Mouse (Mus musculus) embryonic facial prominence, embryonic 15.5 days (tissue): ENCODE measurements around the gene Usp2. TPM values are rescaled to one million over a fixed set of nuclear protein-coding genes. Genes with fewer than 3 reads are reported as not detected.

Experiments used
- ATAC-seq: fragments of 200-750 bp; cut with Nextera tagmentation; 2 replicates; pipeline ENCODE4 v1.8.0; 2017; ENCODE audit warnings: low read depth, moderate TSS enrichment; ENCODE audit not compliant: insufficient number of reproducible peaks, low FRiP score, low TSS enrichment
- H3K27ac ChIP-seq: fragments of 300-500 bp; sonication (generic); replicated peaks from 2 replicates; pipeline ENCODE4 v1.5.1; 2015; ENCODE audit warnings: mild to moderate bottlenecking, inconsistent platforms
- H3K27me3 ChIP-seq: fragments of 300-500 bp; sonication (generic); 2 replicates; pipeline ENCODE4 v1.6.1; 2015; ENCODE audit warnings: inconsistent platforms
- H3K36me3 ChIP-seq: fragments of 300-500 bp; sonication (generic); 2 replicates; pipeline ENCODE4 v1.6.1; 2015; ENCODE audit warnings: mild to moderate bottlenecking, inconsistent platforms
- H3K4me1 ChIP-seq: fragments of 300-500 bp; sonication (generic); 2 replicates; pipeline ENCODE4 v1.6.1; 2015; ENCODE audit warnings: inconsistent platforms
- H3K4me2 ChIP-seq: fragments of 300-500 bp; sonication (generic); replicated peaks from 2 replicates; pipeline ENCODE4 v1.6.1; 2015; ENCODE audit warnings: mild to moderate bottlenecking, inconsistent platforms
- H3K4me3 ChIP-seq: fragments of 300-500 bp; sonication (generic); replicated peaks from 2 replicates; pipeline ENCODE4 v1.5.1; 2015; ENCODE audit warnings: mild to moderate bottlenecking, inconsistent platforms
- H3K9ac ChIP-seq: fragments of 300-500 bp; sonication (generic); 2 replicates; pipeline ENCODE4 v1.6.1; 2015; ENCODE audit warnings: inconsistent platforms
- H3K9me3 ChIP-seq: fragments of 300-500 bp; sonication (generic); replicated peaks from 2 replicates; pipeline ENCODE4 v1.6.1; 2016; ENCODE audit warnings: inconsistent platforms
- WGBS: fragments of 180-500 bp; shearing (Covaris S2); methylation state at CpG from one replicate; pipeline ENCODE4 v1.1.7; 2015; 5-methylcytosine and 5-hydroxymethylcytosine counted together
- polyA plus RNA-seq: library from polyadenylated mRNA; unstranded; fragments of >200 nt; fragmentation: Nextera tagmentation; extraction: Ambion mirVana; gene quantifications from 2 replicates; pipeline ENCODE4 v1.2.1, GENCODE M21; 2015

Usp2 gene
- polyA plus RNA-seq, result 28.2 and 29.5 TPM in 2 replicates

DNA sequence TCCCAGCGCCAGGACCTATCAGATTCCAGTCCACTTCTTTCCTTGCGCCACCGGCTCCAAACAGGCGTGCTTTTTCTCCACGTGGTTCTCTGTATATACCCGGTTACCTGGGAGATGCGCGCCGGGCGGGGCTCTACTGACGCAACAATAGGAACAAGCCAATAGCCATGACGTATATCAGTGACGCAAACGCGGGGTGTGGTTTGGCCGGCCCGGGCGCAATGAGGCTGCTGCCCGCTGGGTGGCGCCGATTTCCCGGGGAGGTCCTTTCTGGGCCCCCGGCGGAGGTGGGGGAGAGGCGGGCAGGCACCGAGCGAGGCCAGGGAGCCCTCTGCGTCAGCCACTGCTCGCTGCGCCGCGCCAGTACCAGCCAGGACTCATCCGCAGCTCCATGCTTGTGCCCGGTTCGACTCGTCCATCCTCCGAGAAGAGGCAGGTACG lies at the start of gene Usp2:
Gene Usp2 (plus strand): TSS at position 237 of the 441 bp plus-strand sequence.
- peaks cover 24% of the 10 kb centered on the region for H3K4me1 ChIP-seq
- H3K36me3 ChIP-seq, result no peaks in the 10 kb centered on the region
- peak within 1 kb of the TSS; percentile 60 for H3K27ac ChIP-seq
- peak within 1 kb of the TSS; percentile 39 for H3K9ac ChIP-seq
- WGBS, result 0% methylated on average over 38 of the region's 38 CpGs
- peak within 1 kb of the TSS; percentile 60 for H3K4me3 ChIP-seq
- ATAC-seq, result peak; percentile 96
- H3K4me2 ChIP-seq, result peak within 1 kb of the TSS; percentile 95
- H3K9me3 ChIP-seq, result no peaks in the 10 kb centered on the region
- H3K27me3 ChIP-seq, result no peaks in the 10 kb centered on the region

DNA sequence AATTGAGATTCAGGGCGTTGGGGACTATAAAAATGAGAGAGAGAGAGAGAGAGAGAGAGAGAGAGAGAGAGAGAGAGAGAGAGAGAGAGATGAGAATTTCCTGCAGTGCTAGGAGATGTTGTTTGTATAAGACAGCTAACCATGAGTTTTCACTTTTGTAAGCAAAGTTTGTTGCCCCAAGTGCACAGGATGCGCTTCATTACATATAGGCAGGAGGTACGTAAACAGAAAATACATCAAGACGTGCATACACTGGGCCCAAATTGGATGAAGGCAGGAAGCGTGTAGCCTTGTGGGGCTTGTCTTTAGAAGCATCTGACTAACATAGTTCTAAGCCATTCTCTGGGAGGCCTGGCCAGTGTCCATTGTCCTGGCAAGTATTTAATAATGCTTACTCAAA lies 49.0 kb upstream of the Usp2 start:
- 66% methylated on average over 5 of the region's 5 CpGs for WGBS
- Histone ChIP-seq H3K4me2 (no peak overlapping the region), H3K27ac (no peak overlapping the region), H3K9ac (no peak overlapping the region), H3K4me3 (no peak overlapping the region), H3K4me1 (peaks cover 7% of the 10 kb centered on the region; the same call in 1 of the 2 replicates), H3K36me3 (no peaks in the 10 kb centered on the region), H3K9me3 (no peaks in the 10 kb centered on the region), H3K27me3 (no peaks in the 10 kb centered on the region)
- ATAC-seq, result no peak

DNA sequence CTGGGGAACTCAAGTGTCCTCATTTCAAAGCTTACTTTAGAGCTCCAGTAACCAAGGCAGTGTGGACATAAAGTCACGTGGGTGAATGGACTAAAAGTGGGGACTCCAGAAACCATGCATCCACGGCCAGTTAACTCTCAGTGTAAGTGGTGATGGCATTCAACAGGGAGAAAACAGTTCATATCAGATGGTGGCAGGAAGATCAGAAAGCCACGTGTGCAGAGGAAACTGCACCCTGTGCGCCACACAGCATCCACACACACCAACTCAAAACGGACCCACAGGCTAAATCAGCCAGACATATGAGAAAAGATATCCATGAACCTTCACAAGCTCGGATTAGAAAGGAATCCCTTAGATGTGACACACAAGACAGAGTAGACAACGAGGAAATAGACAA lies 46.8 kb upstream of the Usp2 start:
- Histone ChIP-seq H3K36me3 (no peaks in the 10 kb centered on the region), H3K9ac (no peak overlapping the region), H3K27ac (no peak overlapping the region), H3K4me3 (no peak overlapping the region), H3K27me3 (no peaks in the 10 kb centered on the region), H3K4me1 (no peaks in the 10 kb centered on the region), H3K9me3 (no peaks in the 10 kb centered on the region), H3K4me2 (no peak overlapping the region)
- ATAC-seq, result no peak
- WGBS, result 69% methylated on average over 7 of the region's 7 CpGs

DNA sequence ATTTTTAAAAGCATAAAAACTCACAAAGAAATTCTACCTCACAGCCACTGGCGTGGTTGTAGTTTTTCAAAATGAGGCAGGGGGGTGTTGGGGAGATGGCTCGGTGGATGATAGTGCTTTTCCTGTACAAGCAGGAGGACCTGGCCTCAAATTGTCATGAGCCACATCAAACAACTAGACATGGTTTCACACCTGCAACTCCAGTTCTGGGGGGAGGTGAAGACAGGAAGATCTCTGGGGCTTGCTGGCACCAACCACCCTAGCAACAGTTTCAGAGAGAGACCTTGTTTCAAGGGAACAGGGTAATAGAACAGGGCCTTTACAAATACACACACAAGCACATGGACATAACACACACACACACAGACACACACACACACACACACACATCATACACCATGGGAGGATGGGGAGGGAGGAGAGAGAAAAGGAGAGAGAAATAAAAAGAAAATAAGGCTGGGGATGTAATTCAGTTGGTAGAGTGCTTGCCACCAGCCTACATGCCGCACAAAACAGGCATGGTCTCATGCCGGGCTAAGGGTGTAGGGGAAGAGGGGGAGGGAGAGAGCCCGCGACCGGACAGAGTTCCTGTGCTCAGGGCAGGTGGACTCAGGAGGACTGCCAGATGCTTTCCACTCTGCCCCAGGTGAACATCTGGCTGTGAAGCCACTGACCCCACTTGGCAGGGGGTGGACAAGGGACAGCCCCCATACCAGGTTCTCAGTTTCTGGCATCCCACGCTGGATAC lies 44.5 kb upstream of the Usp2 start:
- no peak for ATAC-seq
- Histone ChIP-seq H3K27me3 (no peaks in the 10 kb centered on the region), H3K4me3 (no peak overlapping the region), H3K4me1 (no peaks in the 10 kb centered on the region), H3K36me3 (no peaks in the 10 kb centered on the region), H3K9ac (no peak overlapping the region), H3K9me3 (no peaks in the 10 kb centered on the region), H3K27ac (no peak overlapping the region), H3K4me2 (no peak overlapping the region)
- WGBS, result 67% methylated on average over 8 of the region's 8 CpGs

DNA sequence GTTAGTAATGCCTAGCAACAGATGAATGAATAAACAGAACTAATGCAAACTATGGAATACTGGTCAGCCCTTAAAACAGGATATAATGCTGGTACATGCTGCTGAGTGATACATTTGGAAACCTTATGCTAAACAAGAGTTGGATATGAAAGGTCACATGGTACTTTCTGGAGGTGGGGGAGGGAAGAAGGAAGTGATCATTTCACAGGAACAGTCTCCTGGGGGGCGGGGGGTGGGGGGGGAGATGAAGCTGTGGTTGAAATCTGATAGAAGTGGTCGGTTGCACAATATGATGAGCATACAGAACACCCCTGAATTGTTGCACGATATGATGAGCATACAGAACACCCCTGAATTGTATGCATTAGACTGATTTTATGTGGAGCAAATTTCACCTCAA lies 42.7 kb upstream of the Usp2 start:
- Histone ChIP-seq H3K27ac (no peak overlapping the region), H3K36me3 (no peaks in the 10 kb centered on the region), H3K4me3 (no peak overlapping the region), H3K4me1 (no peaks in the 10 kb centered on the region), H3K9me3 (no peaks in the 10 kb centered on the region), H3K27me3 (no peaks in the 10 kb centered on the region), H3K4me2 (no peak overlapping the region), H3K9ac (no peak overlapping the region)
- ATAC-seq, result no peak
- WGBS, result 59% methylated on average over 3 of the region's 3 CpGs

DNA sequence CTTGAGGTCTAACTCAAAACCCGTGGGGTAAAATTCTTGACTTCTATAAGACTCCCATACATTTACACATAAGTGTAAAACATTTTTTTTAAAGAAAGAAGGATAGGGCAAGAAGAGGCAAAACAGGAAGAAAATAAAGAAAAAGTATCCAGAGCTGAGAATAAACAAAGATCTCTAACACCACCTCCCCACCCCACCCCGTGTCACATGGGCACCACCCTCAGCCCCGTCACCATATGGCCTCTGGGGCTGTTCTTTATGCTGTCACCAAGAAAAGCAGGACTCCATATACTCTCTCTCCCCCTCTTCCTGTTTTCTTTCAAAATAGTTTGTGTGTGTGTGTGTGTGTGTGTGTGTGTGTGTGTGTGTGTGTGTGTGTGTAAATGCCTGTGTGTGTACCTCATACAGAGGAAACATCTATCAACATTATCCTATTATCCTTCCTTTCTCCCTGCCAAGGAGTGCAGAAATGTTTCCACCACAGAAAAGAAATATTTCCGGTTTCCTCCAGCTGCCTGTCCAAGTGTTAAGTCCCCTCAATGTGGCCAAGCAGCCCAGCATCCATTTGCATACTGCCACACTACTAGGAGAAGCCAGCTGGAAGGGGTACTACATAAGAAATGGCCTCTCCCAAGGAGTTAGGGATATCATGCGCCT lies 37.1 kb upstream of the Usp2 start:
- no peaks in the 10 kb centered on the region for H3K4me1 ChIP-seq
- H3K9me3 ChIP-seq, result no peaks in the 10 kb centered on the region
- H3K4me3 ChIP-seq, result no peak overlapping the region
- ATAC-seq, result 0 out of 2 replicates have a peak, but pooled peaks have one; percentile 34
- H3K36me3 ChIP-seq, result no peaks in the 10 kb centered on the region
- no peak overlapping the region for H3K9ac ChIP-seq
- no peaks in the 10 kb centered on the region for H3K27me3 ChIP-seq
- H3K27ac ChIP-seq, result 0 out of 2 replicates have a peak overlapping the region, but pooled peaks have one; percentile 11
- WGBS, result 41% methylated on average over 5 of the region's 5 CpGs
- H3K4me2 ChIP-seq, result no peak overlapping the region

DNA sequence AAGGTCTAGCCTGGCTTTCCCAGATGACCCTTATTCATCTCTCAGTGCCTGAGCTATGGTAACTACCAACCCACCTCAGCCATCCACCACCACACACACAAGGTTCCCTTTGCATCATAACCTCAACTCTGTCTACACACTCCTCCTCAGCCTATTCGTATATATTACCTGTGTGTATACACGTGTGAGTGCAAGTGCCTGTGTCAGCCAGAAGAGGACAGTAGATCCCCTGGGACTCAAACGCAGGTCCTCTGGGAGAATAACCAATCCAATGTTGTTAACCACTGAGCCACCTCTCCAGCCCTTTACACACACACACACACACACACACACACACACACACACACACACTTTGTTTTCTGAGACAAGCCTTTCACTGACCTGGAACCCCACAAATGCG lies 36.2 kb upstream of the Usp2 start:
- Histone ChIP-seq H3K9me3 (no peaks in the 10 kb centered on the region), H3K4me1 (no peaks in the 10 kb centered on the region), H3K27ac (no peak overlapping the region), H3K36me3 (no peaks in the 10 kb centered on the region), H3K27me3 (no peaks in the 10 kb centered on the region), H3K4me2 (no peak overlapping the region), H3K4me3 (no peak overlapping the region), H3K9ac (no peak overlapping the region)
- ATAC-seq, result no peak
- whole genome bisulfite sequencing, result 89% methylated on average over 4 of the region's 4 CpGs

DNA sequence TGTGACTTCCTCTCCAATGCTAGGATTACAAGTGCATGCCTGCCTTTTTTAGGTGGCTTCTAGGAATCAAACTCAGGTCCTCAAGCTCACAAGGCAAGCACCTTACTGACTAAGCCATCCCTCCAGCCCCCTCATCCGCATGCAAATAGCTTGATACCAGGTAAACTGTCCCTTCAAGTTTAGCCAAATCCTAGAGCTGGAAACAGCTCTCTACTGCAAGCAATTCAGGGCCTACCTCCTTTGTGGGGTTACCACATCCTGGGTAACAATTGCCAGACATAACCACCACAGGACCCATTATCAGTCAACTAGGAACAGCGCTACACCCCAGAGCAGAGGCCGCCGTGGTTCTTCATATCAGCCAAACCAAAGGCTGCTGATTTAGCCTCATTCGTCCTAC lies 35.7 kb upstream of the Usp2 start:
- WGBS, result 82% methylated on average over 5 of the region's 5 CpGs
- Histone ChIP-seq H3K4me1 (peaks cover under 1% of the 10 kb centered on the region; the same call in 1 of the 2 replicates), H3K36me3 (no peaks in the 10 kb centered on the region), H3K9ac (no peak overlapping the region), H3K4me3 (no peak overlapping the region), H3K27ac (no peak overlapping the region), H3K9me3 (no peaks in the 10 kb centered on the region), H3K4me2 (no peak overlapping the region), H3K27me3 (no peaks in the 10 kb centered on the region)
- ATAC-seq, result no peak

DNA sequence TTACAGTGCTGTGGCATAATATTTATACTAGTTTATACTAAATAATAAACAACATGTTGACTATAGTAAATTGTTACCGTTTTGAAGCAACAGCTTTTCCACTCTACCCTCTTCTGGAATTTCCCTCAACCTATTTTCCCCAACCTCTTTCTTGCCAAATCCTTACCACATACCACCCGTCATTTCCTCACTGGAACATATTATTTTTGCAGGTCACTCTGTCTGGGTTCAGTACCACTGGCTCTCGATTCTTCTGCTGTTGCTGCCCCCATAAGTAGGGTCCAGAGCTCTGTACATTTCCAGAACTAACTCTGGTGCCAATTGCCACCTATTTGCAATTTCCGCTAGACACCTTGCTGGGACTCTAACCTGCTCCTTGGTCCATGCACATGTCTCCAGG lies 34.9 kb upstream of the Usp2 start:
- 66% methylated on average over 4 of the region's 4 CpGs for WGBS
- Histone ChIP-seq H3K27me3 (no peaks in the 10 kb centered on the region), H3K4me3 (no peak overlapping the region), H3K4me2 (no peak overlapping the region), H3K9ac (no peak overlapping the region), H3K9me3 (no peaks in the 10 kb centered on the region), H3K36me3 (no peaks in the 10 kb centered on the region), H3K27ac (no peak overlapping the region), H3K4me1 (peaks cover 4% of the 10 kb centered on the region; the same call in 1 of the 2 replicates)
- no peak for ATAC-seq

DNA sequence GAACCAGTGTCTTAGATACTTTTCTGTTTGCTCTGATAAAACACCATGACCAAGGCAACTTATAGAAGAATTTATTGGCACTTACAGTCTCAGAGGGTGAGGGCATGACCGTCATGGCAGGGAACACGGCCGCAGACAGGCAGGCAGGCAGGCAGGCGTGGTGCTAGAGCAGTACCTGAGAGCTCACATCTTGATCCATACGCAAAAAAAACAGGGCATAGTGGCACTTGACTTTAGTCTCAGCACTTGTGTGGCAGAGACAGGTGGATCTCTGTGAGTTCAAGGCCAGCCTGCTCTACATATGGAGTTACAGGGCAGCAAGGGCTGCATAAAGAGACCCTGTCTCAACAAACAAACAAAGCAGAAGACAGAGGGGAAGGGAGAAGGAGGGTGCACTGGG lies 33.5 kb upstream of the Usp2 start:
- H3K9me3 ChIP-seq, result no peaks in the 10 kb centered on the region
- H3K27ac ChIP-seq, result no peak overlapping the region
- 95% methylated on average over 5 of the region's 5 CpGs for WGBS
- no peaks in the 10 kb centered on the region for H3K36me3 ChIP-seq
- H3K4me2 ChIP-seq, result no peak overlapping the region
- no peaks in the 10 kb centered on the region for H3K27me3 ChIP-seq
- no peak overlapping the region for H3K9ac ChIP-seq
- no peak overlapping the region for H3K4me3 ChIP-seq
- ATAC-seq, result no peak
- H3K4me1 ChIP-seq, result peaks cover 4% of the 10 kb centered on the region; the same call in 1 of the 2 replicates

DNA sequence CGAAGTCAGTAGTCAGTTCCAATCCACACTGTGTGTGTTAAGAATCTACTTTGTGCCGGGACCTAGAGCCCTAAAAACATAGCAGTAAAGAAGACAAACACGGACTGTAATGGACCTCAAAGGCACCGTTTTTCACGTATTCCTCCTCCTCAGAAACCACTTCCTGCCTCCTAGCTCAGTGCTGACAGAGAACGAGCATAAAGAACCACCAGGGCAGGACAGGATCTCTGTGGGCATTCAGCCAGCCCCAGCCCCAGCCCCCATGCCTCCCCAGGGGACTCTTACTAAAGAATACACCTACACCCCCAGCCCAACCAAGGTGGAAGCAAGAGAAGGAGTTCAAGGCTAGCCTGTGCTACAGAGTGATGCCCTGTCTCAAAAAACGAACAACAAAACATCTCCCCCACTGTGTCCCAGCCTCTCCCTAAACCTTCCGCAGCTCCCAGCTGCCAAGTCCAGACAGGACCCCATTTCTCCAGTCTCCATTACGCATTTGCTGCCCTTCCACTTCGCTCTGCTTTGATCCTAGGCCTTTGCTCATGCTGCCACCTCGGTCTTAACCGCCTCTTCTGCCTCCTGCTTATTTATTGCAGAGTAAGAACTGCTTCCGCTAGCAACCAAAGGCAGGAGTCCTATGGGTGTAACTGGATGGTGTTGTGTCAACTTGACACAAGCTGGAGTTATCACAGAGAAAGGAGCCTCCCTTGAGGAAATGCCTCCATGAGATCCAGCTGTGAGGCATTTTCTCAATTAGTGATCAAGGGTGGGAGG lies 32.7 kb upstream of the Usp2 start:
- 62% methylated on average over 13 of the region's 13 CpGs for WGBS
- no peak for ATAC-seq
- Histone ChIP-seq H3K36me3 (no peaks in the 10 kb centered on the region), H3K27ac (no peak overlapping the region), H3K9me3 (no peaks in the 10 kb centered on the region), H3K27me3 (no peaks in the 10 kb centered on the region), H3K4me2 (no peak overlapping the region), H3K4me1 (peaks cover 4% of the 10 kb centered on the region; the same call in 1 of the 2 replicates), H3K9ac (no peak overlapping the region), H3K4me3 (no peak overlapping the region)
